Mouse (Mus musculus) fat pad, adult 2 months (tissue): Measurements from ENCODE around the gene Postn.

Experiments
- DNase-seq: peaks from one replicate; pipeline ENCODE4 v3.0.0-alpha.2; 2011; ENCODE audit warnings: low read depth, low spot score; ENCODE audit errors: extremely low read depth

Postn gene

DNA sequence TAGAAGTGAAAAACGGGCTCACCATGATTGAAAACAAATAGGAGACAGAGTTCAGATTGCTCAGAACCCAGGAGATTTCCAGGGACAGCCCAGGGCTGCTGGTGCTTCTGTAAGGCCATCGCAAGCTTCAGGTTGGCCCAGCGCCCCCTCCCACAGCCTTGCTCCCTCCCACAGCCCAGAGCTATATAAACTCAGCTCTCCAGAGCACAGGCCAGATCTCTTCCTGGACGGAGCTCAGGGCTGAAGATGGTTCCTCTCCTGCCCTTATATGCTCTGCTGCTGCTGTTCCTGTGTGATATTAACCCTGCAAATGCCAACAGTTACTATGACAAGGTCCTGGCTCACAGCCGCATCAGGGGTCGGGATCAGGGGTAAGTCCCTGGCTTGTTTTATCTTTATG lies at the start of gene Postn:
Gene Postn (plus strand): TSS at position 213 of the 400 bp plus-strand sequence.
- DNase-seq: no peak

DNA sequence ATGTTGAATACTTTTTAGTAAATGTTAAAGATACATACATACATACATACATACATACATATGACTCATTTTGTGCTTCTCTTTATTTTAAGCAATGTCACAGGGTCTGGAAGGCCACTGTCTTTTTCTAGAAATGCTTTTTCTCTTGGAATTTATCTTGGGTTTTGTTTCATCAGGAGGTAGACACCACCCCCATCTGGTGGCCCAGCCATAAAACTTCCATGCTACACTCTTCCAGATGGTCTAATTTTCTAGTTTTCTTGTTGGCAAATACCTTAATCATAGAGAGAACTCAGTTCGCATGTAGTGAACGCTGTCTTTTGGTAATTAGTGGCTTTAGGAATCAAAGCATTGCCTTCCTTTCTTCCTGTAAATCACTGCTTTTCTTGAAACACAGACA lies 46.9 kb upstream of the Postn start:
- no peak for DNase-seq

DNA sequence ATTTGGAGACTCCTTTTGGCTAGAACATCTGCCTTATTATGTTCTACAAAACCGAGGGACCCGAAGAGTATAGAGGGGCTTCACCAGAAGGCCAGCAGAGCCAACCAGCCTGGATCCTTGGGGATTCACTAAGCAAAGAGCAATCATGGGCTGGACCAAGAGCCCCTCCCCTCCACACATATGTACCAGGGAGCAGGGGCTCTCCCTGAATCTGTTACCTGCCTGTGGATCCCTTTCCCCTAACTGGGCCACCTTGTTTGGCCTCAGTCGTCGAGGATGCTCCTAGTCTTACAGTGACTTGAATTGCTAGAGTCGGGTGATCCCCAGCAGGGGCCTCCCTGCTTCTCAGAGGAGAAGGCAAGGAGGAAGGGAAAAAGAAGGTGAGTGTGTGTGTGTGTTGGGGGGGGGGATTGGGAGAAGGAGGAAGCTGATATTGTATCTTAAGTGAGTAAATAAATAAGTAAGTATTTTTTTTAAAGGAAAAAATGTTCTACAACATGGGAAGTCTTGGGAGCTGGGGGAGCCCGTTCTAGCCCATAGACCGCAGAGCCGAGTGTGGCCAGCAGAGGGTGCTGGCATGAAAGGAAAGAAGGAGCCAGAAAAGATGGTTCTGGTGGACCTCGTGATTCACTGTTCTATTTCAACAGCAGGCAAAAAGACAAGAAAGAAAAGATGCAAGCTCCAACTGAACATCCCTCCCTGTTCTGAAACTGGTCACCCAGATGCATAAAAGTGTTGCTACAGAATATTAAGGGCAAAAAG lies 7.8 kb upstream of the Postn start:
- no peak for DNase-seq

DNA sequence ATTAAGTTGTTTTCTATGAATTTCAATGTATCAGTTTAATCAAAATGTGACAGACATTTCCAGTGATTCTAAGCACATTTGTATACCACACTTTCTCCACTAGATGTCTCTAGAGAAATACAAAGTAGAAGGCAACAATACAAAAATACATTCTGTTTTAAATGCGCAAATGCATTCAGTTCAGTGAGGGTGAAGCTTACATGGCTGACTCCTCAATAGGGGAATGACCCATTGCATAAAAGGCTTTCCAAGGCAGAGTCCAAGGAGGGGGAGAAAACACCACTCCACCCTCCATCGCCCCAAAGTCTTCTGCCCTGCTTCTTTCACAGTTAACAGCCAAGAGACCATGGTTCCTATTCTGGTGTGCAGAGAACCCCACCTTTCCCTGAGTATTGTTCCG lies 3.3 kb upstream of the Postn start:
- no peak for DNase-seq

DNA sequence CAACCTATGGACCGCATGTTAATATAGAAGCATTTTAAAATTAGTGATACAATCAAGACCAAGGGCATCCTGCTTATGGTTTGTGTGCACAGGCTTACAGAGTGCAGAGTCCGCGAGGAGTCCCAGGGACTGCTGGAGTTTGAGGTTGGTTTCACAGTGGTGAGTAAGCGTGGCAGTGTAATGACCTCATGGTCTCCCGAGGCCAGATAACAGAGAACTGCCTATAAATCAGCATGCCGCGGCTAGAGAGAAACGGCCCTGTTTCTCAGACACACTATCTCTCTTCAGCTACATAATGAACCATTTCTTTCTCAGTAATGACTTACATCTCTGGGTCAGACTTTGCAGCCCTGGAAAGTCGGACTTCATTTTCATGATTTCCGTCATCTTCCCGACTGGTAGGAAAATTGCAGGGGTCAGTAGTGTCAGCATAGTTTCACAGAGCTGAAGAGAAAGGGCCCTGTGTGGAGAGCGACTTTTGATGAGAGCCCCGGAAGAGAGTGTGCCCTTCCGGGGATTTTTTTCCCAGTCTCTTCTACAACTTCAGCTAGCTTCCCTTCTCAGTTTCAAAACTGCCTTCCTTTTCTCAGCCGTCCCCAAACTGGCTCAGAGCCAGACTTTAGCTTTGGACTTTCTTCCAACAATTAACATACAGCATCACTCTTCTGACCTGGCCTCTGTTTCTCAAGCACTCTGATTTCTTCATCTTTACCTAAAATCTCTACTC lies 2.3 kb upstream of the Postn start:
- no peak for DNase-seq

DNA sequence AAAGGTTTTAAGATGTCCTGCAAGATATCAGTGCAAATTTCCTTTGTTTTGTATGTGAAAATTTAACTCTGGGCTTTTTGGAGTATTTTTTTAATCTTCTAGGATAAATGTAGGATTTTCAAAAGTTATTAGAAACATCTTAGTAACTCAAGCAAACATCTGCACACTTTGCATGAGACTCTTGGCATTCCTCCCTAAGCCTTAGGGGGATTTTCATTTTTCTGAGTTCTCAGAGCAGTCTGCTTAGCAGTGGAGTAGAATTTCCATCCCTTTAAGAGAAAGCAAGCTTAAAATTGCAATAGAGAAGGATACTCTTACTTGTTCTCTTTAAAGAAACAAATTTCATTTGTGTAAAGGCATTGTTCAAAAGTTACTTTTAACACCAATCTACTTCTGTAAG lies 747 bp downstream of the Postn start:
- no peak for DNase-seq

DNA sequence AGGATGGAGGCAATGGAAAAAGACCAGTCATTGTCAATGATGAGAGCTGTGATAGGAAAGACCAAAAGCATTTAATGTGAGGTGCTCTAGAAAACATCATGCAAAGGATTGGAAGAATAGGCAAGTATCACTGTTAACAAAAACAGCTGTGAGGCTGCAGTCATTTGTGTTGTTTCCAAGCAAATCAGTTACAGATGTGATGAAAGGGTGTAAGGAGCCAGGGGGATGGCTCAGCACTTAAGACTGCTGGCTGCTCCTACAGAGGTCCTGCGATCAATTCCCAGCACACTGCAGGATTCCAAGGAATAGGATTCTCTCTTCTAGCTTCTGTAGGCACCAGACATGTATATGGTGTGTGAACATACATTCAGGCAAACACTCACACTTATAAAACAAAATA lies 10.1 kb downstream of the Postn start:
- no peak for DNase-seq

DNA sequence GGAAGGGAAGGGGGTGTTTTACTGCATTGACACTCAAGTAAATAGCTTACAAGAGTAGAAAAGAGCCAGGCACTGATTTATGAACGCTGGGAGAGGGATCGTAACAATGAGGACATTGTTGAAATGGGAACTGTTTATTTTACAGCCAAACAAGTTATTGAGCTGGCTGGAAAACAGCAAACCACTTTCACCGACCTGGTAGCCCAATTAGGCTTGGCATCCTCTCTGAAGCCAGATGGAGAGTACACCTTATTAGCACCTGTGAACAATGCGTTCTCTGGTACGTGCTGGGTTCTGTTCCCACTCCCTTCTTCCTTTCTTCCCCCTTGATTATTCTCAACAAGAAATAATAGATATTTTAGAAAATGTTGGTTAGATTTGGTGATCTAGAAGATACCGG lies 11.7 kb downstream of the Postn start:
- DNase-seq: no peak

DNA sequence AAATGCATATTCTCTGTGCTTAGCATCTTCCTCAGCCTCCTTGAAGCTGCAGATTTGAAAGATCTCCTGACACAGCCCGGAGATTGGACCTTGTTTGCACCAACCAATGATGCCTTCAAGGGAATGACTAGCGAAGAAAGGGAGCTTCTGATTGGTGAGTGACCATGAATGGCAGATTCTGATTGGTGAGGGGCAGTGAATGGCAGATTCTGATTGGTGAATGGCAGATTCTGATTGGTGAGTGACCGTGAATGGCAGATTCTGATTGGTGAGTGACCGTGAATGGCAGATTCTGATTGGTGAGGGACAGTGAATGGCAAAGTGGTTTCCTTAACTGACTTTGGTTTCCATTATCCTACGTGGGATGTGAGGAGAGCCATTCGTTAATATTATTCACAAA lies 15.1 kb downstream of the Postn start:
- DNase-seq: no peak

DNA sequence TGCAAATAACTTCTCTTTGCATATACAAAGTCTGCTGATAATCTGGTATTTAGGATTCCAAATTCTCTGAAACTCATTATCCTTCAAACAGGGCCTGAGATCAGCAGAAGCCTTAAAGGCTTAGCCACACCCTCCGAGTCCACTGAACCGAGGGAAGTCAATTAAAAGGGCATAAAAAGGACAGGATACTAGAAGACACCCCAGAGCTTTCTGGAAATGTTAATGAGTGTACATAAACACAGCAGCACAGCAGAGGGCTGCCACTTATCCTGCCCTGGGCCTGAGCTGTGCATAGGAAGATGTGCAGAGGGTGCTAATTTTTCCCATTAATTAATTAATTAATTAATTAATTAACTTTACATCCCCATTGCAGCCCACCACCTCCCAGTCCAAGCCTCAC lies 16.7 kb downstream of the Postn start:
- DNase-seq: no peak

DNA sequence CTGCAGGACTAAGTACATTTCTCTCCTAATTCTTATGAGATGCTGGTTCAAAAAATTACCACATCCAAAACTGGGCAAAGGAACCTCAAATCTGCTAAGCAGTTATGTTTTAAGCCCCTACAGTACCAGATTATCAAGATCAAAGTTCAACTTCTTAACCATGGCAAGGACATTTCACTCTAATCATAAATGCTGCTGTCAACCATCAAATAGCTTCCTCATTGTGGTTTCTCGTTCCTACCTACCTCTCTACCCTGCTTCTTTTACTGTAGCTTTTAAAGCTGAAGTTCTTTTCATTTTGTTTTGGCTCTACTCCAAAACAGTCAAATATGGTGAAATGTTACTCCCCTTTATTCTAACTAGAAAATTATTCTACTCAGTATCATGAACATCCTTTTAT lies 17.2 kb downstream of the Postn start:
- no peak for DNase-seq

DNA sequence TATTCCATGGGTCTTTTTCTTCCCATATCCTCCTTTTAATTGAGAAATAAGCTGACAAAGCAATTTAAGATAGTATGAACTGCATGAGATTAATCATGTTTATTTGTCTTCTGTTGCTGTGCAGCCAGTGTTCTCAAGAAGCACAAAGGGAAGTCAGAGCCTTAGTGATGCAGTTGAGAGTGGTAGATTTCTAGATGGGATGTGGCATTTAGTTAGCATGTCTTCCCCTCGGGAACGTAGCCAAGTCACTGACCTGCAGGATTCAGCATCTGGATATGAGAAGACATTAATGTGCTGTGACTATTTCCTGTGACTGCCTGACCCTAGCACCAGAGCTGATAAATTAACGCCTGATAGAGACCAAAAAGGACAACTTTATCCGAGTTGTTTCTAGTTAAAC lies 19.1 kb downstream of the Postn start:
- no peak for DNase-seq

DNA sequence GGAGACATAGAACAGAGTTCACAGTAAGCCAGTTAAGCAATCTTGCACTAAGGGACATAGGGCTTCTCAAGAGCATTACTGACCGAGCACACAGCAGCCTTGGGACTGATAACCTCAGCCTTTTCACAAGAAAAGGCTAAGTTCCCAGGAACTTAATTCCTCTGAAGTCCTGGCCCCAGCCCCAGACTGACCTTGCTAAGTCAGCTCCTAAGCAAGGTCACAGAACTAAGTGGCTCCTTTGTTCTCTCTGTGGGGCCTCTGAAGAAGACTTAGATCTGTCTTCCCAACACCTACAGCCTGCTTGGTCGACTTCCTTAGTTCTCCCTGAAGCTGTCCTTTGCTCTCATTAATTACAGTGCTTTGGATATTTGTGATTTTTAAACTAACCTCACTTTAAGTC lies 38.4 kb downstream of the Postn start:
- no peak for DNase-seq

DNA sequence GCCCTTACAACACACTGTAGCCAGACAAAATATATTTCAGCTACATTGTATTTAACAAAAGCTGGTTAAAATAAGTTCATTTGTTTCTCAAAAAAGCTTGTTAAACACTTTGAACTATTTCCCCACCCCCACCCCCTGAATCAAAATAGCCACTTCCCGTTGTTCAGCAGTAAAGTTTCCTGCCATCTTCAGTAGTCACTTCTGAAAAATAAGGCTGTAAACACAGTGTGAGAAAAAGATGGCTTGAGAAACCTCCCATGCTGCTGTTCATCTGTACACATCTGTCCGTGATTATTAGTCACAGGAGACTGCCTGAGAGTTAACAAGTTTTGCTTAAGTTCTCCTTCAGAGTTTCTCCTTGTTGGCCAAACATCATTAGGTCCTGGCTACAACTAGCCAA lies 39.0 kb downstream of the Postn start:
- no peak for DNase-seq

DNA sequence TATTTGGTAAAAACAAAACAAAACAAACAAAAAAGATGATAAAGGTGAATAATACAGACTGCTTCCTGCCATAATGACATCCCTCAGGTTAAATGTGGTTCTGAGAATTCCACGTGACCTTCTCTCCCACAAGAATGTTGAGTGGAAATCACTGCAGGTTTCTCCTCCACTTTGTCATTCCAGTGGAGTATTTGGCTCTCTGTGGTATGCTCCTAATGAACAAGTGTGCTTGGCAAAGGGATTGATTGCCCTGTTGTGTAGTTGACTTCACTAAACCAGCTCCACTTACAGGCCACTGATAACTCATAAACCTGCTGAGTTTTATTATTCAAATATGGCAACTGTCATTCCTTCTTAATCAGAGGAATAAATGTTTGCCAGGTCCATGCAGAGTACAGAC lies 39.7 kb downstream of the Postn start:
- no peak for DNase-seq

DNA sequence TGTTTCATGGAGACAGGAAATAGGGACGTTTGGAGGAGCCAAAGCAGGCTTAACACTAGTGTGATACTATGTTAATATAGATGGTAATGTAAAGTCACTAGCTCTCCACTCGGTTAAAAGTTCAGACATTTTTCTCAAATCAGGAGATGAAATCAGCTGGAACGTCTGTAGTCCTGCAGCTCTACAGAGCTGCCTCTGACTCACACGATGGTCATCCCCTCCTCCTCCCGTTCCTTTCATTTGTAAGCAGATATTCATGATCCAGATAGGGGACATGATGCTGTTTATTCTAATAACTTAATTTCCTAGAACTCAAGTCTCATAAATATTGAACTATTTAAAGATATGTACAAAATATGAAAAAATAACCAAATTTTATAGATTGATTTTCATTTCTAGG lies 40.8 kb downstream of the Postn start:
- no peak for DNase-seq

DNA sequence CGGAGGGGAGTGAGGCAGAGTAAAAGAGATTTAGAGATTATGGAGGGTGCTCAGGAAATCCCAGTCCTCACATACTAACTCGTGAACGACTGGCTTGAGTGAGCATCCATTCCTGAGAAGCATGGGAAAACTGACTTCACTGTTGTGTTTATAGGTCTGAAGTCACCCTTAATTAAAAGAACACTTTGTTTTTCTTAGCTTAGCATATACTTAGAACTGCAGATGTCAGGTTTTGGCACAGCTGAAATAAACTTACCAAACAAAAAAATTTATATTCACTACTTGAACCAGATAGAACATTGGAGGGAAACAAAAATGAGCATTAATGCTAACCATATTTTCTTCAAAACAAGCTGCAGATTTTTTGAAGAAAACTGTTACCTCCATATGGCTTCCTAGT lies 42.9 kb downstream of the Postn start:
- DNase-seq: no peak

DNA sequence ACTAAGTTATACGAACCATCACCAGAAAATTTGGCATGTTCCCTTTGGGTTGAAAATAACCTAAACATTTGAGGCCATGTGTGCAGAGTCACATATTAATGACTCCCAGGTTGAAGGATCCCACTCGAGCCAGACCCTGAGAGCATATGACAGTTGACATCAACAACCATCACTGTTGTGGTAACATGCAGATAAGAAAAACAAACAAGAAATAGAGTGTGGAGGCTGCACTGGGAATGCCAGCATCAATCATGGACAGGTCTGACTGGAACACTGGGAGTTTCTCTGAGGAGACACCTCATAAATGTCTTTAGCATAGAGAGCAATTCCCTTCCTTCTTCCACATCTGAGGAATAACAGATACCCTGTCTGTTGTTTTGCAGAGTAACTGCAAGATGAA lies 45.7 kb downstream of the Postn start:
- DNase-seq: no peak

DNA sequence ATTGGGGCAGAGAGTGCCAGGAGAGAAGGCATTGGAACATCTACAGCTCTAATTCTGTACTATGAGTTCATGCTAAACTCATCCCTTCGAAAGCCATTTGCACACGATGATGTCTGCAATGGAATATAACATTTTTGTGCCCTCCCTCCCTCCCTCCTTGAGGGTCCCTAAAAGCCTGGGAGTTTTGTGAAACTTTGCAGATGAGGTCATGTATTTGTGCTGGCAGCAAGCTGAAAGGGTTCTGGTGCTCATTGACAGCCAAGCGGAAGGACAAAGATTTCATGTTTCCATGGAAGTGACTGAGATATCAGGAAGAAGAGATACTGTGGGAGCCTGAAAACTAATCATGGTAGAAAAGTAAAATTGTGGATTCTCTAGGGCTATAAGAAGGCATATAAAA lies 50.1 kb downstream of the Postn start:
- no peak for DNase-seq

DNA sequence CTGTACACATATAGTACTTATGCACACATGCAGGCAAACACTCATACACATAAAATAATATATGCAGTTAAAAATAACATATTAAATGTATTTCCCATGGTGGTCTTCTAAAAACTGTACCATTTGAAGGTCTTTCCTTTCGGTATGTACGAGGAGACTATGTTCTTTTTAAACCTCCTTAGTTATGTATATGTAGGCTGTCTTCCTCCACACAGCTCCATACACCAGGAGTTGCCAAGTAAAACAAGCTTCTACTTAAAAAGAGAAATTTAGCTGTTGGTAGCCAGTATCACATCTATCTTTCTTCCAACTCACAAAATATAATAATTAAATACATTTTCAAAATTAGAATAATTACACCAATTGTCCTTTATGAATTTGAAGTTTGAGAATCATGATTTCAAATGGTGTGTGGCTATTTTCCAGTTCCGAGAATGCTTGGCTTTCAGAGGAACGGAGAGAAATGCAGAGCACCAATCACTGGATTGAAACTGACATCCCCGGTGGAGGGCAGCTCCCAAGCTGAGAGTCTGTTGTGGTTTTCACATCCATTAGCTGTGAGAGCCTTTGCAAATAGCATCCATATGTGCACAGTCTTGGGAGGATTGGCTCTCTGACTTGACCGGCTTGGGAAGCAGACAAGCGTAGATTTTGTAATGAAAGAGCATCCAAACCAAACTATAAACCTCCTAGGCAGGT lies 52.1 kb downstream of the Postn start:
- DNase-seq: no peak

DNA sequence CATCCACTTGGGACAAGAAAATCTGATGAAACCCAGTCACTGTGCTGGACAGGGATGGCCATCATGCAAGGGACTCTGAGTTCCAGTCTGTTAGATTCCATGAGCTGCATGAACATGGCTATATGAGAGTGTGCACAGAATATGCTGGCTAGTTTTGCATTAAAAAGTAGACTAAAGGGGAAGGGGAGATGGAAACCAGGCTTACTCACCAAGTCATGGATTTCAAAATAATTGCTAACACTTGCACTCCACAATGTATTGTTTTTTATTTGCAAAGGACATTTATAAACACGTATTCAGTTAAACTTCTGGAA lies 52.6 kb downstream of the Postn start:
- DNase-seq: no peak

DNA sequence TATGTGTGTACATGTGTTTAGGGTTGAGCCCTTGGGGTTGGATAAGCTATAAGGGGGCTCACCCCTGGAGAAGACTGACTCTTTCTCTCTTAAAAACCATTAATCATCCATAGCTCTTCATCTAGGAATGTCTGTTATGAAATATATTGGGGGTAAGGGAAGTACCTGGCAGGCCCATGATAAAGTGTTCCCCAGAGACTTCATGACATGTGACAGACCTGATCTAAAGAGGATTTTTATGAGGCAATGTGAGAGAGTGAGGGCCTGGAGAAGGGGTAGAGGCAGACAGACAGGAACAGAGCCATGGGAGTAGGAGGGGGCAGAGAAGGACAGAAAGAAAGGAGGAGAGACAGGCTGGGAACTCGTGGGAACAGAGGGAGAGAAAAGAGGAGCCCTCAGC lies 53.5 kb downstream of the Postn start:
- DNase-seq: no peak
